Mouse (Mus musculus): ENCODE results near the gene Itgae. TPM values are rescaled to one million over a fixed set of nuclear protein-coding genes. Genes with fewer than 3 reads are reported as not detected.
A peak's percentile ranks its signal among the peaks of the same experiment; 100 is the strongest.

The Itgae gene
- polyA plus RNA-seq (2021), result 0.05 TPM

DNA sequence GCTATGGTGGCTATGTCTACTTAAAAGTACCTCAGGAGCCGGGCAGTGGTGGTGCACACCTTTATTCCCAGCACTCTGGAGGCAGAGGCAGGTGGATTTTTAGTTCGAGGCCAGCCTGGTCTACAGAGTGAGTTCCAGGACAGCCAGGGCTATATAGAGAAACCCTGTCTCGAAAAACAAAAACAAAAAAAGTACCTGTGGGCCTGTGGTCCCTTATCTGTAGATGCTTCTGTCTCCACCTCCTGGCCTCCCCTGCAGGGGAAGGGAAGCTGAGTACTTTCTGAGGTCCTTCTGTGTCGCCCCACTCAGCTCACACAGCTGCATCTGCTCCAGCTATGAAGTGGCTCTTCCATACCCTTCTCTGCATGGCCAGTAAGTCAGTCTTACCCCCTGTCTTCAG is at the start of gene Itgae:
TSS of gene Itgae (plus strand) at position 301 of the 400 bp plus-strand sequence.
- ATAC-seq (no peak), DNase-seq (ENCODE audit: low read depth, low spot score) (no peak)
- in situ Hi-C loops (cut with MboI; ENCODE audit: low pct_unique_long_range_greater_than_20kb), result no loop called here
- no peaks in the 10 kb centered on the region for H3K27me3 ChIP-seq
- CTCF ChIA-PET, result interaction anchor here (1.1 to 1.2 kb wide), 2 partner anchors 15 to 18 kb away, joined by 3 read pairs; no protein-coding TSS in a partner anchor
- POLR2A ChIA-PET, result no interaction called here
- TF ChIP-seq CTCF (IDR thresholded peaks at IDR 0.05), result no peak

DNA sequence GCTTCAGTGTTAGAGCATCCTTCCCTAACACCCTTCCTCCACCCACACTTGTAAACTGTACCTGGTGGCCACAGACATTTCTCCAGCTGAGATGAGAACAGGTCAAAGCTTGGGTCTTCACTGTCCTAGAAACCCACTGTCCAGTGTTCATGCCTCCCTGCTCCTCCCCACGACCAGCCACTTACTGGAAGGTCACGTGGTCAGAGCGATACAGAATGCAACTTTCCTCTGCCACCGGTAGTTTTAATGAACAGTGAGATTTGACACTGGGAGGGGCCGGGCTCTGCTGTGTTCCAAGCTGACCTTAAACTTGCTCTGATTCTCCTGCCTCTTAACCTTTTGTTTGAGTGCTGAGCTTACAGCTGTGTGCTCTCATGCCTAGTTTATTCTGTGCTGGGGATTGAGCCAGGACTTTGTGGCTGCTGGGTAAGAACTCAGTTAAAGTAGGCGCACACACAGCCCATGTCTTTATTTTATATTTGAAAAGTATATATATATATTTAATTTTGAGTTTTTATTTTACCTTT is 46.1 kb upstream of the Itgae start:
- in situ Hi-C loops (cut with MboI; ENCODE audit: low pct_unique_long_range_greater_than_20kb), result no loop called here
- no peak for ATAC-seq
- POLR2A ChIA-PET, result no interaction called here
- TF ChIP-seq CTCF (IDR thresholded peaks at IDR 0.05), result no peak
- no peaks in the 10 kb centered on the region for H3K27me3 ChIP-seq
- DNase-seq (ENCODE audit: low read depth, low spot score), result no peak
- CTCF ChIA-PET, result interaction anchor here (1.1 to 8.9 kb wide), 4 partner anchors 16 to 38 kb away, joined by 3 to 81 read pairs (median 3); no protein-coding TSS in a partner anchor

GRCm38 (mm10) chr11:73044789-73045188 is 45.6 kb upstream of the Itgae start:
- ChIA-PET POLR2A (no interaction called here), CTCF (interaction anchor here (1.1 to 8.9 kb wide), 5 partner anchors 14 to 39 kb away, joined by 3 to 81 read pairs (median 3); no protein-coding TSS in a partner anchor)
- peak; percentile 40 for TF ChIP-seq CTCF (IDR thresholded peaks at IDR 0.05)
- no peaks in the 10 kb centered on the region for H3K27me3 ChIP-seq
- in situ Hi-C loops (cut with MboI; ENCODE audit: low pct_unique_long_range_greater_than_20kb), result loop anchor here (5.0 kb wide), 1 partner anchor 32 kb away; no protein-coding TSS in a partner anchor
- ATAC-seq, result no peak
- DNase-seq (ENCODE audit: low read depth, low spot score), result no peak

- H3K27me3 ChIP-seq, result no peaks in the 10 kb centered on the region
- in situ Hi-C loops (cut with MboI; ENCODE audit: low pct_unique_long_range_greater_than_20kb), result loop anchor here (5.0 kb wide), 1 partner anchor 35 kb away; no protein-coding TSS in a partner anchor
- peak; percentile 75 for DNase-seq (ENCODE audit: low read depth, low spot score)
- peak; percentile 85 for ATAC-seq
- TF ChIP-seq CTCF (IDR thresholded peaks at IDR 0.05), result peak; percentile 99
- ChIA-PET POLR2A (interaction anchor here (0.6 to 2.3 kb wide), 4 partner anchors 14 to 552 kb away, joined by 3 to 10 read pairs (median 4); no protein-coding TSS in a partner anchor), CTCF (interaction anchor here (0.8 to 8.9 kb wide), 8 partner anchors 9 to 47 kb away, joined by 3 to 81 read pairs (median 4); no protein-coding TSS in a partner anchor)
Observed at GRCm38 (mm10) chr11:73047542-73047996, 42.8 kb upstream of the Itgae start, which contains the start of gene Ncbp3. Gene Ncbp3 (plus strand): TSS chr11:73047783.

DNA sequence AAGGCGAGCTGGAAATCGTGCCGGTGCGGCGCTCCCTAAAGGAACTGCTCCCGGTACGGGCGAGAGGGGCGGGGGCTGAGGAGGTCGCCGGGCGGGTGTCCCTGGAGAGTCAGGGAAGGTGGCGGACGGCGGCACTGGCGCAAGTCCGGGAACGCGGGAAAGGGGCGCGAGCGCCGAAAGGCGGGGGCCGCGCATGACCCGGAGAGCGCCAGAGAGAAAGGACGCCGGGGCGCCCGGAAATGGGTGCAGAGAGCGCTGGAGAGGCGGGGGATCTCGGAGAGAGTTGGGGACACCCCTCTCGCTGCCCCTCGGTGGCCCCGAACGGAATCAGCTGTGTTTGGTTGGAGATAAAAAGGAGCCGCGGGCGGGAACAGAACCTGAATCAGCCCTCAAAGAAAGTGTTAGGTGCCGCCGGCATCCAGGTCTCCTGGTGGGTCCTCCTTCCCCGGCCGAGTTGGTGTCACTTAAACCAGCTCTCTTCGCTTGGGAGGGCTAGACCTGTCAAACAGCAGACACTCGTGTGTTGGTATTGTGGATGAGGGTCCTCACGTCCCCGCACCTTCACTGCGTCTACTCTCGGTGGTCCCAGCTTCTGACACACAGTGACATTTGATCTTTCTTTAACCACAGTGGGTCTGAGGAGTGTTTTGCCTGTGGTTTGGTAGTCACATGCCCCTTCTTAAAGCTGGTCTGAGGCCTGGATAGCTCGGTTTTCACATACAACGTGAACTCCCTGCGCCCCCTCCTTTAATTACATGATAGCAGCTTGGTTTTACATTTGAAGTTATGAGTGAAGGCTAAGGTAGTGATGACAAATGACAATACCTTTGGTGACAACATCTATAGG is 42.1 kb upstream of the Itgae start:
- ChIA-PET POLR2A (interaction anchor here (1.1 to 2.3 kb wide), 2 partner anchors 25 to 41 kb away, joined by 3 to 10 read pairs; no protein-coding TSS in a partner anchor), CTCF (interaction anchor here (0.8 to 8.9 kb wide), 11 partner anchors 10 to 70 kb away, joined by 3 to 81 read pairs (median 4); no protein-coding TSS in a partner anchor)
- in situ Hi-C loops (cut with MboI; ENCODE audit: low pct_unique_long_range_greater_than_20kb), result loop anchor here (5.0 kb wide), 1 partner anchor 36 kb away; no protein-coding TSS in a partner anchor
- ATAC-seq, result peak; percentile 36
- TF ChIP-seq CTCF (IDR thresholded peaks at IDR 0.05), result no peak
- no peak for DNase-seq (ENCODE audit: low read depth, low spot score)
- no peaks in the 10 kb centered on the region for H3K27me3 ChIP-seq

GRCm38 (mm10) chr11:73049335-73049734 is 41.0 kb upstream of the Itgae start:
- ATAC-seq, result no peak
- no peaks in the 10 kb centered on the region for H3K27me3 ChIP-seq
- ChIA-PET CTCF (interaction anchor here (1.0 to 8.9 kb wide), 5 partner anchors 26 to 71 kb away, joined by 3 to 81 read pairs (median 4); no protein-coding TSS in a partner anchor), POLR2A (interaction anchor here (0.7 to 2.3 kb wide), 2 partner anchors 16 to 42 kb away, joined by 3 to 10 read pairs; no protein-coding TSS in a partner anchor)
- no peak for DNase-seq (ENCODE audit: low read depth, low spot score)
- peak; percentile 94 for TF ChIP-seq CTCF (IDR thresholded peaks at IDR 0.05)
- in situ Hi-C loops (cut with MboI; ENCODE audit: low pct_unique_long_range_greater_than_20kb), result loop anchor here (5.0 kb wide), 1 partner anchor 37 kb away; no protein-coding TSS in a partner anchor

DNA sequence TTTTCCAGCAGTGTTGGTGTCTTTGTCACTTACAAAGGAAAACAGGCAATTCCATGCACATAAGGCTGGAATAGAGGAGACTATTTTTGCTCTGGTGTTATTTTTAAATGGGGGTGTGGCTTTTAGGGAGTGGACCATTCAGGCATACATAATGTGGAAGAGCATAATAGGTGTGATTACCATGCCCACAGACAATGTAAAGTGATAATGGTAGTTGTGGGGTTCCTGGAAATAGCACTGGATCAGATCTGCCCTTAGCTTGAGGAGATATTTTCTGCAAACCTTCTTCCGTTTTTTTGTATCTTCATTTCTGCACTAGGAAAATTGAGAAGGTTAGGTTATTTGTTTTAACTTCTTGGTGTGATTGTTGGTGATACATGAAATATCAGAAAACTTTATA is 37.6 kb upstream of the Itgae start:
- POLR2A ChIA-PET, result no interaction called here
- in situ Hi-C loops (cut with MboI; ENCODE audit: low pct_unique_long_range_greater_than_20kb), result no loop called here
- CTCF ChIA-PET, result interaction anchor here (8.9 kb wide), 1 partner anchor 47 kb away, joined by 81 read pairs; no protein-coding TSS in a partner anchor
- H3K27me3 ChIP-seq, result no peaks in the 10 kb centered on the region
- DNase-seq (ENCODE audit: low read depth, low spot score) (no peak), ATAC-seq (no peak)
- TF ChIP-seq CTCF (IDR thresholded peaks at IDR 0.05), result no peak

DNA sequence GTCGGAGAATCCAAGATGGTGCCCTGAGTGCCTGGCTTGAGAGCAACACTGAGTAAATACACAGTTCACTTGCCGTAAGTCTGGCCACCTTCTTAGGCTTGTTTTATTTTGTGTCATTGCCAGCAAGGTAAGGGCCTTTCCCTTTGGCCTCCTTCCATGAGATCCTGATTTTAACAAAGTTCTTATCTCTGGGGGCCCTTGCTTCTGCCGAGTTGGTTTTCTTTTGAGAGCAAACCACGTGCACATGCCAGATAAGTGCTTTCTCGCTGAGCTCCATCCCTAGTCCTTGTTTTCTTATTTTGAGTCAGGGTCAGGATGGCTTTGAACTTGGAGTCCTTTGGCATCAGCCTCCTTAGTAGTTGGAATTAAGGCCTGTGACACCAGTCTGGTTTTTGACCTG is 32.7 kb upstream of the Itgae start:
- TF ChIP-seq CTCF (IDR thresholded peaks at IDR 0.05), result no peak
- no peaks in the 10 kb centered on the region for H3K27me3 ChIP-seq
- ATAC-seq (no peak), DNase-seq (ENCODE audit: low read depth, low spot score) (no peak)
- POLR2A ChIA-PET, result no interaction called here
- in situ Hi-C loops (cut with MboI; ENCODE audit: low pct_unique_long_range_greater_than_20kb), result no loop called here
- CTCF ChIA-PET, result interaction anchor here (1.0 to 1.9 kb wide), 2 partner anchors 12 to 51 kb away, joined by 3 to 4 read pairs; no protein-coding TSS in a partner anchor

- H3K27me3 ChIP-seq, result no peaks in the 10 kb centered on the region
- in situ Hi-C loops (cut with MboI; ENCODE audit: low pct_unique_long_range_greater_than_20kb), result no loop called here
- ATAC-seq (no peak), DNase-seq (ENCODE audit: low read depth, low spot score) (no peak)
- POLR2A ChIA-PET, result no interaction called here
- no peak for TF ChIP-seq CTCF (IDR thresholded peaks at IDR 0.05)
- CTCF ChIA-PET, result interaction anchor here (1.3 to 1.8 kb wide), 2 partner anchors 12 to 19 kb away, joined by 4 read pairs; no protein-coding TSS in a partner anchor
Observed at GRCm38 (mm10) chr11:73059630-73060029, 30.8 kb upstream of the Itgae start.

DNA sequence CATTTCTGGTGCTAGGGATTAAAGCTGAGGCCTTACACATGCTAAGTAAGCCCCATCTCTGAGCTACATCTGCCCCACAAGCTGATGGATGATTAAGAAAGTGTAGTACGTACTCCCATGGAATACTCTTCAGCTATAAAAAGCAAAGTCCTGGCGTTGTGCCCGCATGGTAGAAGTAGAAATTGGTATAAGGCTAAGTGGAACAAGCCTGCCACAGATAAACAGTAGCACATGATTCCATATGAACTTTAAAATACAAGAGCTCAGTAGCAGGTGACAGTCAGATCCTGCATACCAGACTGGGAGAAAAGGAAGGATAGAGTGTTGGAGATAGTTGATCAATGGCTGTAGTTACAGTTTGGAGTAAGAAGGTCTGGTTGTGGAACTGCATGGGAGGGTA is 29.0 kb upstream of the Itgae start:
- ATAC-seq, result no peak
- no peak for DNase-seq (ENCODE audit: low read depth, low spot score)
- in situ Hi-C loops (cut with MboI; ENCODE audit: low pct_unique_long_range_greater_than_20kb), result no loop called here
- ChIA-PET CTCF (no interaction called here), POLR2A (no interaction called here)
- no peaks in the 10 kb centered on the region for H3K27me3 ChIP-seq
- TF ChIP-seq CTCF (IDR thresholded peaks at IDR 0.05), result no peak

All from Patski (cell line).